Mouse (Mus musculus) testis, postnatal 10 days (tissue): ENCODE data around the gene Lamp3.
"Not testable (repeated sequence)": the region's sequence is repeated elsewhere in the genome, so short reads cannot be mapped to it uniquely, and the experiment has no call there.

Experiments used
- DNase-seq: peaks from one replicate; pipeline ENCODE4 v3.0.0; 2021; ENCODE audit warnings: low spot score

The Lamp3 gene

GRCm38 (mm10) chr16:19706216-19706615 lies at the start of gene Lamp3:
Gene Lamp3 (minus strand): TSS chr16:19706375.
- DNase-seq = no peak

- no peak for DNase-seq
These were observed 26.7 kb upstream of the Lamp3 start for GRCm38 (mm10) chr16:19732896-19733295.

- not testable (repeated sequence) for DNase-seq
These were observed 18.0 kb upstream of the Lamp3 start for GRCm38 (mm10) chr16:19724139-19724538.

DNA sequence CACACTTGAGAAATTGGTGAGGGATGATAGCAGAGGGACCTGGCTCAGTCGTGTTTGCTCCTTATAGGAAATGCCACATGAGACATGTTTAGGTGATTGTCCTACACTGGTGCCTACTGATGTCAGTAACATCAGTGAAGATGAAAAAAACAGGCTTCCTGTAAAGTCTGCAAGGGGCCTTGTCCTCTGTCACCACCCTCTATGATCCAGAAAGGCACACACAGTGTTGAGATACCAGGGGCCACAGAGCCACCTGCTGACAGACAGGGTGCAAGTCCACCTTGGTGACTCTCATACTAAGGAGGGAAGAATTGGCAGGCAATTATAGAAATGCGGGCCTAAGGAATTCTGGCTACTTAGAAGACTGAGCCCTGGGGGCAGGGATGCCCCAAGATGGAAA lies 14.8 kb upstream of the Lamp3 start:
- DNase-seq = no peak

GRCm38 (mm10) chr16:19707381-19707780 lies 1.2 kb upstream of the Lamp3 start:
- no peak for DNase-seq

GRCm38 (mm10) chr16:19699207-19699606 lies 7.0 kb downstream of the Lamp3 start:
- DNase-seq = no peak

DNA sequence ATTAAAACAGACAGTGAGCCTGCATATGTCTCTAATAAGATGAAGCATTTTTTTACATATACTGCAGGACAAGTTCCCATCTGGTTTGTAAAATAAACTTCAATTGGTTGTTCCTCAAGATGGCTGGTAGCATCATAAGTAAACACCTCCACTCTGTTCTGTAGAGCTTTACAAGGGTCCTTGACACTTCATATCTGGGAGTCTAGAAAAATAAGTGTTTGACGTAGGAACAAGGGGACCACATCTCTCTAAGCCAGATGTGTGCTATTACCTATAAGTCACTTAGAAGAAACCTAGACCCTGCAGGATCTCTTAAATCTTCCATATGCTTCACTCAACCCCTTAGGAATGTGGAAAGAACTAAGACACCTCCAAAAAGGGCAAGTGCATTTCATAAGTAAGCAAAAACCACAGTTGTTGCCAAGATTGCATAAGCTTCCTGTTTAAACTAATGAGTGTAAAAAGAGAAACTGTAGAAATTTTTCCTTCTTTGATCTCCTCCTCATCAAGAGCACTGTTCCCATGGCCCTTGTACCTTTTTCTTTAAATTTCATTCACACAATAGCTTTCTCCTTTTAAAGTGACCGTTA lies 35.3 kb downstream of the Lamp3 start:
- DNase-seq = no peak

- DNase-seq = no peak
These were observed 39.9 kb downstream of the Lamp3 start for GRCm38 (mm10) chr16:19666312-19666711.

DNA sequence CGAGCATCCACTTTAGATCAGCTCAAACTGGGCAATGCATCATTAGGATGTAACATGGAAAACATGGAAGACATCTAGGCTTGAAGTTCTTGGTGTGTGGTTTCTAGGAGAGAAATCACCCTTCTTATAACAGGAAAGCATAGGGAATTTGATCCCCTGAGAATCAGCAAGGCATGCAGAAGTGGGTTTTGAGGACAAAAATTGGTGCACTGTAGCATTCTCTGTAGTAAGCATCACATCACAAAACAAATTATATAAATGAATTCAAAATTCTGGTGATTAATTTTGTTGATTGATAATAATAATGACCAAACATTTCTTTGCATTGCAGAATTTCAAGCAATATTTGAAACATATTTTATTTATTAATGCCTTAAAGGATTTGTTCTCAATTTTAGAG lies 76.4 kb downstream of the Lamp3 start, which contains the start of gene Olfr171:
Olfr171 (minus strand) TSS at position 101 of the 400 bp plus-strand sequence.
- no peak for DNase-seq

DNA sequence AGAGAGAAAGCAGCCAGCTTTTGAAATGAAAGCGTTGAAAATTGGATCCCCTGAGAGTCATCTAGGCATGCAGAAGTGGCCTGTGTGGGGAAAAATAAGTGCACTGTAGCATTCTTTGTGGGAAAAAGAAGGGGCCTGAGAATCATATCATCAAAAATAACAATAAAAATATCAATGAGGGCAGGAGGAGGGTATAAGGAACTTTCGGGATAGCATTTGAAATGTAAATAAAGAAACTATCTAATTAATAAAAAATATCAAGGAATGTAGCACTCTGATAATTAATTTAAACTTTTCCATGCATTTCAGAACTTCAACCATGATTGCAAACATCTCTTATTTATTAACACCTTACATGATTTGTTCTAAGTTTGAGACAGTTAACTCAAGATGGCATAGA lies 94.4 kb downstream of the Lamp3 start, which contains the start of gene Olfr170:
Olfr170 (minus strand) TSS at position 101 of the 400 bp plus-strand sequence.
- DNase-seq = not testable (repeated sequence)
